Mouse (Mus musculus): ENCODE measurements around the gene Gcsam.

DNA sequence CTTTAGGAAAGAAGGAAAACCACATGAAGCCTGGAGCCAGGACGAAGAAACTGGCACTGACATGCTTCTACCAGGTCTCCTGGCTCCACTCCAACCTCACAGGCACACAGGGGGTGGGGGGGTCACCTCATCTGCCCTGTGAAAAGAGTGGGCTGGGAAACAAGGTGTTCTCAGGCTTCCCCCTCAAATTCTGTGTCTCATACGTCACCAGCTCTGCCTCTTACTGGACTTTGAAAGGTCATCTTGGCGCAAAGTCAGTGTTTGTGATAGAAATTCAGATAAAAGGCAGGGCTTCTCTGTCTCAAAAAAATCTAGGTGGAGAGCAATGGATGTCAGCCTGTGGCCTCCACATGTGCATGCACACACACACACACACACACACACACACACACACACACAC, 31.1 kb downstream of the Gcsam start:
- TF ChIP-seq EP300 (IDR thresholded peaks at IDR 0.05; ENCODE audit: low read depth) (no peak), CTCF (IDR thresholded peaks at IDR 0.05; ENCODE audit: low read depth) (no peak)
